Mouse (Mus musculus) cerebellum, adult 2 months (tissue): ENCODE measurements around the gene Xylt2.

ENCODE experiments used
- CTCF ChIP-seq: fragments of 200-500 bp; IDR thresholded peaks from 2 replicates; pipeline ENCODE4 v1.5.1; 2011; ENCODE audit warnings: low read depth, mild to moderate bottlenecking, control low read depth, low read length, moderate library complexity, borderline replicate concordance; ENCODE audit not compliant: insufficient read depth
- POLR2A ChIP-seq: fragments of 200-500 bp; IDR thresholded peaks from 2 replicates; pipeline ENCODE4 v1.6.1; 2011; ENCODE audit warnings: low read length, control low read depth, borderline replicate concordance; ENCODE audit not compliant: insufficient read depth

GRCm38 (mm10) chr11:94697140-94697539 is 19.8 kb upstream of the Xylt2 start:
- TF ChIP-seq CTCF (no peak), POLR2A (no peak)
